Mouse (Mus musculus) adrenal gland, adult 2 months (tissue): ENCODE results near the gene Impg2. TPM values are rescaled to one million over a fixed set of nuclear protein-coding genes. Genes with fewer than 3 reads are reported as not detected.

Experiments
- DNase-seq: peaks from one replicate; pipeline ENCODE4 v3.0.0; 2021
- long read RNA-seq: library from polyadenylated mRNA; stranded (forward); transcript quantifications from one replicate; pipeline ENCODE4 v2.0.0, GENCODE M21; 2021
- polyA plus RNA-seq: library from polyadenylated mRNA; depleted of rRNA; stranded (reverse); fragments of >200 nt; gene quantifications from 2 replicates; pipeline ENCODE4 v1.2.3, GENCODE M21; 2012; rRNA removed
- total RNA-seq, 2 experiments: library from RNA; stranded (reverse); gene quantifications; 2 replicates each; pipeline ENCODE4 v1.2.3; 2021

Impg2 gene
- total RNA-seq (1 to 10 TPM in 1 of 2 experiments, under 1 TPM in 1; 0.38 to 1.0 TPM), polyA plus RNA-seq (0.02 and 0.04 TPM in 2 replicates)
- long read RNA-seq = 0 reads

- no peak for DNase-seq
Observed at GRCm38 (mm10) chr16:56204051-56204450, at the start of gene Impg2. Gene Impg2, plus strand, starts transcription at chr16:56204313.

- peak; percentile 6 for DNase-seq
Observed at GRCm38 (mm10) chr16:56163466-56163865, 40.6 kb upstream of the Impg2 start.

GRCm38 (mm10) chr16:56170247-56170646 is 33.9 kb upstream of the Impg2 start:
- DNase-seq = no peak

GRCm38 (mm10) chr16:56175867-56176581 is 28.1 kb upstream of the Impg2 start:
- no peak for DNase-seq

GRCm38 (mm10) chr16:56186863-56187262 is 17.2 kb upstream of the Impg2 start:
- DNase-seq = no peak

GRCm38 (mm10) chr16:56188198-56188597 is 15.9 kb upstream of the Impg2 start:
- no peak for DNase-seq

- no peak for DNase-seq
Observed at GRCm38 (mm10) chr16:56212740-56213139, 8.6 kb downstream of the Impg2 start.

GRCm38 (mm10) chr16:56227686-56228085 is 23.6 kb downstream of the Impg2 start:
- DNase-seq = no peak

GRCm38 (mm10) chr16:56229455-56229854 is 25.3 kb downstream of the Impg2 start:
- no peak for DNase-seq

- DNase-seq = no peak
Observed at GRCm38 (mm10) chr16:56231300-56231699, 27.2 kb downstream of the Impg2 start.

GRCm38 (mm10) chr16:56232736-56233135 is 28.6 kb downstream of the Impg2 start:
- no peak for DNase-seq

GRCm38 (mm10) chr16:56246031-56246430 is 41.9 kb downstream of the Impg2 start:
- DNase-seq = no peak

GRCm38 (mm10) chr16:56273917-56274316 is 69.8 kb downstream of the Impg2 start:
- no peak for DNase-seq

- no peak for DNase-seq
Observed at GRCm38 (mm10) chr16:56279060-56279459, 74.9 kb downstream of the Impg2 start.

- DNase-seq = no peak
Observed at GRCm38 (mm10) chr16:56279752-56280151, 75.6 kb downstream of the Impg2 start.

- DNase-seq = no peak
Observed at GRCm38 (mm10) chr16:56281336-56281735, 77.2 kb downstream of the Impg2 start.

GRCm38 (mm10) chr16:56283330-56283729 is 79.2 kb downstream of the Impg2 start:
- DNase-seq = no peak

GRCm38 (mm10) chr16:56283873-56284272 is 79.8 kb downstream of the Impg2 start:
- DNase-seq = no peak

- DNase-seq = no peak
Observed at GRCm38 (mm10) chr16:56286076-56286475, 82.0 kb downstream of the Impg2 start.

- no peak for DNase-seq
Observed at GRCm38 (mm10) chr16:56286977-56287376, 82.9 kb downstream of the Impg2 start.

- no peak for DNase-seq
Observed at GRCm38 (mm10) chr16:56294887-56295286, 90.8 kb downstream of the Impg2 start.

- DNase-seq = no peak
Observed at GRCm38 (mm10) chr16:56295888-56296648, 92.0 kb downstream of the Impg2 start.

- no peak for DNase-seq
Observed at GRCm38 (mm10) chr16:56298248-56298647, 94.1 kb downstream of the Impg2 start.
